12 mouse cellular contexts compared by ENCODE assay signal in genomic region chr16:66004689-66005088, GRCm38 (mm10).
DNase-seq lines count a peak whose midpoint lies in the region; ATAC-seq and TF ChIP-seq lines count a peak whose summit lies in the region.
"Had no signal": no experiment of that assay in that cellular context is flagged by ENCODE, and none has a peak within 500 bp of the region (broad histone marks: within the 10 kb centered on the region; RNA-seq: fewer than 3 reads in every experiment).

No protein-coding gene starts in this region.

- no peak overlapping the region for H3K4me2 ChIP-seq in kidney, embryonic 14.5 days (replicated peaks; ENCODE audit: low read depth, low read length)
- H3K4me2 ChIP-seq in lung, postnatal 0 days (replicated peaks; ENCODE audit: low read depth, low read length) = no peak overlapping the region
- H3K4me2 ChIP-seq: embryonic facial prominence, embryonic 13.5 days; liver, embryonic 15.5 days had no signal

- TF ChIP-seq EP300 in lung, postnatal 0 days (IDR thresholded peaks at IDR 0.05) = no peak

- WGBS in kidney, adult 2 months = 52% methylated on average over 9 of the region's 9 CpGs
- WGBS in kidney, embryonic 14.5 days = 71% methylated on average over 9 of the region's 9 CpGs
- 41% methylated on average over 9 of the region's 9 CpGs for WGBS in lung, postnatal 0 days

- no peaks in the 10 kb centered on the region for H3K27me3 ChIP-seq in kidney, adult 2 months (replicated peaks; ENCODE audit: control insufficient read depth, insufficient read depth, low read length)
- no peaks in the 10 kb centered on the region for H3K27me3 ChIP-seq in kidney, embryonic 14.5 days (ENCODE audit: control insufficient read depth, insufficient read depth, low read length)
- no peaks in the 10 kb centered on the region for H3K27me3 ChIP-seq in lung, postnatal 0 days (replicated peaks; ENCODE audit: insufficient read depth, low read length)
- H3K27me3 ChIP-seq: embryonic facial prominence, embryonic 13.5 days; liver, embryonic 15.5 days had no signal

- TF ChIP-seq POLR2A in kidney, adult 2 months (IDR thresholded peaks at IDR 0.05; ENCODE audit: low read depth, low read length) = no peak

- TF ChIP-seq CTCF in kidney, adult 2 months (conservative IDR thresholded peaks at IDR 0.05; ENCODE audit: insufficient read depth, insufficient read length, low read depth, low read length) = no peak
- no peak for TF ChIP-seq CTCF in lung, postnatal 0 days (IDR thresholded peaks at IDR 0.05)

- H3K36me3 ChIP-seq in kidney, adult 2 months (ENCODE audit: control insufficient read depth, insufficient read depth, low read length) = no peaks in the 10 kb centered on the region
- H3K36me3 ChIP-seq in kidney, embryonic 14.5 days (ENCODE audit: control insufficient read depth, insufficient read depth, low read length) = no peaks in the 10 kb centered on the region
- no peaks in the 10 kb centered on the region for H3K36me3 ChIP-seq in lung, postnatal 0 days (ENCODE audit: insufficient read depth, low read length)
- H3K36me3 ChIP-seq: embryonic facial prominence, embryonic 13.5 days; liver, embryonic 15.5 days had no signal

- H3K4me1 ChIP-seq in kidney, adult 2 months (ENCODE audit: control insufficient read depth, insufficient read depth, low read length) = no peaks in the 10 kb centered on the region
- no peaks in the 10 kb centered on the region for H3K4me1 ChIP-seq in kidney, embryonic 14.5 days (ENCODE audit: control insufficient read depth, insufficient read depth, low read length)
- H3K4me1 ChIP-seq in lung, postnatal 0 days (ENCODE audit: insufficient read depth, low read depth, low read length) = no peaks in the 10 kb centered on the region
- H3K4me1 ChIP-seq: liver, embryonic 15.5 days had no signal

- peak; percentile 21 to 45 for DNase-seq in gastrocnemius, postnatal 4 days (ENCODE audit: low spot score in 2 of 2)
- no peak for DNase-seq in gastrocnemius, adult 8-10 months (ENCODE audit: low spot score in 2 of 2)
- peak; percentile 10 for DNase-seq in kidney, adult 2 months
- DNase-seq in lung, postnatal 0 days (ENCODE audit: low spot score) = peak; percentile 24
- DNase-seq in lung, postnatal 36 days = no peak
- DNase-seq: cerebellum, adult 11 months; cerebellum, postnatal 36 days; layer of hippocampus, postnatal 36 days had no signal

- H3K4me3 ChIP-seq in kidney, adult 2 months (ENCODE audit: insufficient read depth, low read depth, low read length) = no peak overlapping the region
- no peak overlapping the region for H3K4me3 ChIP-seq in kidney, embryonic 14.5 days (ENCODE audit: low read length)
- no peak overlapping the region for H3K4me3 ChIP-seq in lung, postnatal 0 days (ENCODE audit: low read depth, low read length)
- H3K4me3 ChIP-seq: embryonic facial prominence, embryonic 13.5 days; liver, embryonic 15.5 days had no signal

- no peak for ATAC-seq in kidney, embryonic 14.5 days (ENCODE audit: low FRiP score, low TSS enrichment)
- ATAC-seq in lung, postnatal 0 days = no peak
- no peak for ATAC-seq in CD4-positive, CD25-positive, alpha-beta regulatory T cell, adult 4 months

- H3K9ac ChIP-seq in kidney, embryonic 14.5 days (ENCODE audit: low read depth, low read length) = no peak overlapping the region
- H3K9ac ChIP-seq in lung, postnatal 0 days (replicated peaks; ENCODE audit: low read depth) = no peak overlapping the region
- H3K9ac ChIP-seq: embryonic facial prominence, embryonic 13.5 days; liver, embryonic 15.5 days had no signal

- H3K27ac ChIP-seq in kidney, adult 2 months (ENCODE audit: insufficient read depth, low read depth, low read length) = no peak overlapping the region
- no peak overlapping the region for H3K27ac ChIP-seq in kidney, embryonic 14.5 days (ENCODE audit: low read depth, low read length)
- no peak overlapping the region for H3K27ac ChIP-seq in lung, postnatal 0 days (ENCODE audit: low read length)
- H3K27ac ChIP-seq: embryonic facial prominence, embryonic 13.5 days; liver, embryonic 15.5 days had no signal

- no peaks in the 10 kb centered on the region for H3K9me3 ChIP-seq in kidney, embryonic 14.5 days (ENCODE audit: control insufficient read depth, low read length)
- H3K9me3 ChIP-seq in lung, postnatal 0 days (ENCODE audit: low read length) = no peaks in the 10 kb centered on the region
- H3K9me3 ChIP-seq: embryonic facial prominence, embryonic 13.5 days; liver, embryonic 15.5 days had no signal

Comparison
In these comparisons a context has a peak if more than half of its experiments do, and no peak if none do; other contexts are left out.
1. DNase-seq: peak in gastrocnemius, postnatal 4 days (2 of 2), kidney, adult 2 months (single experiment) and lung, postnatal 0 days (single experiment); none in gastrocnemius, adult 8-10 months (0 of 2) and lung, postnatal 36 days (single experiment).